Mouse (Mus musculus): ENCODE measurements at regions not wholly inside any gene's neighbourhood (a gene's known extent, or its start where the extent isn't known, plus 50 kb on each side); places are given as distances from the start of the nearest gene placed in this dataset.

GRCm38 (mm10) chr16:86646753-86647152 lies 707.2 kb upstream of the N6amt1 start:
- H3K27me3 ChIP-seq (ENCODE audit: insufficient read depth, low read length) = no peaks in the 10 kb centered on the region
- no peaks in the 10 kb centered on the region for H3K4me1 ChIP-seq (replicated peaks; ENCODE audit: low read depth, low read length)
- H3K9me3 ChIP-seq (ENCODE audit: low read length) = no peaks in the 10 kb centered on the region
- no peaks in the 10 kb centered on the region for H3K36me3 ChIP-seq (ENCODE audit: insufficient read depth, low read length)
- no peak for TF ChIP-seq POU5F1 (IDR thresholded peaks at IDR 0.05; ENCODE audit: borderline replicate concordance, low read length)
- no peak for TF ChIP-seq CTCF (conservative IDR thresholded peaks at IDR 0.05; ENCODE audit: low read length)
- TF ChIP-seq NANOG (IDR thresholded peaks at IDR 0.05; ENCODE audit: borderline replicate concordance, low read length) = no peak
- no peak overlapping the region for H3K4me3 ChIP-seq (replicated peaks; ENCODE audit: low read length)

- Histone ChIP-seq H3K36me3 (ENCODE audit: insufficient read depth, low read length) (no peaks in the 10 kb centered on the region), H3K4me1 (replicated peaks; ENCODE audit: low read depth, low read length) (no peaks in the 10 kb centered on the region), H3K4me3 (replicated peaks; ENCODE audit: low read length) (no peak overlapping the region), H3K27me3 (ENCODE audit: insufficient read depth, low read length) (no peaks in the 10 kb centered on the region), H3K9me3 (ENCODE audit: low read length) (no peaks in the 10 kb centered on the region)
- TF ChIP-seq CTCF (conservative IDR thresholded peaks at IDR 0.05; ENCODE audit: low read length) (no peak), NANOG (IDR thresholded peaks at IDR 0.05; ENCODE audit: borderline replicate concordance, low read length) (no peak), POU5F1 (IDR thresholded peaks at IDR 0.05; ENCODE audit: borderline replicate concordance, low read length) (no peak)
These were observed 708.5 kb upstream of the N6amt1 start for GRCm38 (mm10) chr16:86645436-86645835.

GRCm38 (mm10) chr16:86644912-86645312 lies 709.1 kb upstream of the N6amt1 start:
- H3K4me3 ChIP-seq (replicated peaks; ENCODE audit: low read length) = no peak overlapping the region
- no peaks in the 10 kb centered on the region for H3K9me3 ChIP-seq (ENCODE audit: low read length)
- H3K4me1 ChIP-seq (replicated peaks; ENCODE audit: low read depth, low read length) = no peaks in the 10 kb centered on the region
- peak; percentile 21; the same call in 1 of the 2 replicates for TF ChIP-seq CTCF (conservative IDR thresholded peaks at IDR 0.05; ENCODE audit: low read length)
- TF ChIP-seq POU5F1 (IDR thresholded peaks at IDR 0.05; ENCODE audit: borderline replicate concordance, low read length) = no peak
- no peaks in the 10 kb centered on the region for H3K36me3 ChIP-seq (ENCODE audit: insufficient read depth, low read length)
- H3K27me3 ChIP-seq (ENCODE audit: insufficient read depth, low read length) = no peaks in the 10 kb centered on the region

- Histone ChIP-seq H3K4me1 (replicated peaks; ENCODE audit: low read depth, low read length) (no peaks in the 10 kb centered on the region), H3K9me3 (ENCODE audit: low read length) (no peaks in the 10 kb centered on the region), H3K27me3 (ENCODE audit: insufficient read depth, low read length) (no peaks in the 10 kb centered on the region), H3K4me3 (replicated peaks; ENCODE audit: low read length) (no peak overlapping the region), H3K36me3 (ENCODE audit: insufficient read depth, low read length) (no peaks in the 10 kb centered on the region)
- TF ChIP-seq POU5F1 (IDR thresholded peaks at IDR 0.05; ENCODE audit: borderline replicate concordance, low read length) (no peak), NANOG (IDR thresholded peaks at IDR 0.05; ENCODE audit: borderline replicate concordance, low read length) (no peak), CTCF (conservative IDR thresholded peaks at IDR 0.05; ENCODE audit: low read length) (no peak)
These were observed 702.5 kb upstream of the Adamts5 start for GRCm38 (mm10) chr16:86604166-86604565.

GRCm38 (mm10) chr16:86594992-86595391 lies 693.4 kb upstream of the Adamts5 start:
- H3K4me3 ChIP-seq (replicated peaks; ENCODE audit: low read length) = no peak overlapping the region
- TF ChIP-seq CTCF (conservative IDR thresholded peaks at IDR 0.05; ENCODE audit: low read length) (no peak), POU5F1 (IDR thresholded peaks at IDR 0.05; ENCODE audit: borderline replicate concordance, low read length) (no peak), NANOG (IDR thresholded peaks at IDR 0.05; ENCODE audit: borderline replicate concordance, low read length) (no peak)
- H3K27me3 ChIP-seq (ENCODE audit: insufficient read depth, low read length) = no peaks in the 10 kb centered on the region
- no peaks in the 10 kb centered on the region for H3K9me3 ChIP-seq (ENCODE audit: low read length)
- no peaks in the 10 kb centered on the region for H3K36me3 ChIP-seq (ENCODE audit: insufficient read depth, low read length)
- H3K4me1 ChIP-seq (replicated peaks; ENCODE audit: low read depth, low read length) = no peaks in the 10 kb centered on the region

- H3K4me1 ChIP-seq (replicated peaks; ENCODE audit: low read depth, low read length) = no peaks in the 10 kb centered on the region
- H3K4me3 ChIP-seq (replicated peaks; ENCODE audit: low read length) = no peak overlapping the region
- TF ChIP-seq NANOG (IDR thresholded peaks at IDR 0.05; ENCODE audit: borderline replicate concordance, low read length) (no peak), CTCF (conservative IDR thresholded peaks at IDR 0.05; ENCODE audit: low read length) (no peak), POU5F1 (IDR thresholded peaks at IDR 0.05; ENCODE audit: borderline replicate concordance, low read length) (no peak)
- H3K36me3 ChIP-seq (ENCODE audit: insufficient read depth, low read length) = no peaks in the 10 kb centered on the region
- no peaks in the 10 kb centered on the region for H3K9me3 ChIP-seq (ENCODE audit: low read length)
- H3K27me3 ChIP-seq (ENCODE audit: insufficient read depth, low read length) = no peaks in the 10 kb centered on the region
These were observed 684.4 kb upstream of the Adamts5 start for GRCm38 (mm10) chr16:86586044-86586443.

- Histone ChIP-seq H3K9me3 (ENCODE audit: low read length) (no peaks in the 10 kb centered on the region), H3K4me3 (replicated peaks; ENCODE audit: low read length) (no peak overlapping the region), H3K27me3 (ENCODE audit: insufficient read depth, low read length) (no peaks in the 10 kb centered on the region), H3K36me3 (ENCODE audit: insufficient read depth, low read length) (no peaks in the 10 kb centered on the region), H3K4me1 (replicated peaks; ENCODE audit: low read depth, low read length) (no peaks in the 10 kb centered on the region)
- TF ChIP-seq CTCF (conservative IDR thresholded peaks at IDR 0.05; ENCODE audit: low read length) (no peak), NANOG (IDR thresholded peaks at IDR 0.05; ENCODE audit: borderline replicate concordance, low read length) (no peak), POU5F1 (IDR thresholded peaks at IDR 0.05; ENCODE audit: borderline replicate concordance, low read length) (no peak)
These were observed 676.7 kb upstream of the Adamts5 start for GRCm38 (mm10) chr16:86578281-86578680.

GRCm38 (mm10) chr16:86547465-86548043 lies 645.9 kb upstream of the Adamts5 start:
- H3K36me3 ChIP-seq (ENCODE audit: insufficient read depth, low read length) = no peaks in the 10 kb centered on the region
- no peak overlapping the region for H3K4me3 ChIP-seq (replicated peaks; ENCODE audit: low read length)
- no peaks in the 10 kb centered on the region for H3K27me3 ChIP-seq (ENCODE audit: insufficient read depth, low read length)
- TF ChIP-seq POU5F1 (IDR thresholded peaks at IDR 0.05; ENCODE audit: borderline replicate concordance, low read length) (no peak), CTCF (conservative IDR thresholded peaks at IDR 0.05; ENCODE audit: low read length) (no peak), NANOG (IDR thresholded peaks at IDR 0.05; ENCODE audit: borderline replicate concordance, low read length) (no peak)
- no peaks in the 10 kb centered on the region for H3K4me1 ChIP-seq (replicated peaks; ENCODE audit: low read depth, low read length)
- no peaks in the 10 kb centered on the region for H3K9me3 ChIP-seq (ENCODE audit: low read length)

- TF ChIP-seq POU5F1 (IDR thresholded peaks at IDR 0.05; ENCODE audit: borderline replicate concordance, low read length) = no peak
These were observed 645.3 kb upstream of the Adamts5 start for GRCm38 (mm10) chr16:86546905-86547304.

More at GRCm38 (mm10) chr16:86546905-86547304, 645.3 kb upstream of the Adamts5 start:
- Histone ChIP-seq H3K4me1 (replicated peaks; ENCODE audit: low read depth, low read length) (no peaks in the 10 kb centered on the region), H3K27me3 (ENCODE audit: insufficient read depth, low read length) (no peaks in the 10 kb centered on the region), H3K36me3 (ENCODE audit: insufficient read depth, low read length) (no peaks in the 10 kb centered on the region), H3K9me3 (ENCODE audit: low read length) (peaks cover 3% of the 10 kb centered on the region), H3K4me3 (replicated peaks; ENCODE audit: low read length) (no peak overlapping the region)

Data from E14TG2a.4 (cell line).